Mouse (Mus musculus) layer of hippocampus, adult 2 months (tissue): ENCODE measurements around the gene Ak1. TPM values are rescaled to one million over a fixed set of nuclear protein-coding genes. Genes with fewer than 3 reads are reported as not detected.

ENCODE experiments used
- DNase-seq, 2 experiments: peaks; one replicate each; pipeline ENCODE4 v3.0.0; 2022; ENCODE audit warnings: low spot score in 2 of 2
- H3K27ac ChIP-seq: fragments of 200-600 bp; 2 replicates; pipeline ENCODE4 v1.8.1; 2022
- H3K4me3 ChIP-seq: fragments of 200-600 bp; 2 replicates; pipeline ENCODE4 v1.8.1; 2022; ENCODE audit warnings: mild to moderate bottlenecking
- CTCF ChIP-seq: fragments of 200-600 bp; conservative IDR thresholded peaks from 2 replicates; pipeline ENCODE4 v1.8.1; 2022; ENCODE audit warnings: antibody characterized with exemption, mild to moderate bottlenecking, moderate library complexity
- total RNA-seq, 2 experiments: library from RNA; stranded (reverse); gene quantifications; 2 replicates each; pipeline ENCODE4 v1.2.3; 2021

Gene Ak1
- total RNA-seq, 2 experiments from 2014 or later, result 120 to 123 TPM

DNA sequence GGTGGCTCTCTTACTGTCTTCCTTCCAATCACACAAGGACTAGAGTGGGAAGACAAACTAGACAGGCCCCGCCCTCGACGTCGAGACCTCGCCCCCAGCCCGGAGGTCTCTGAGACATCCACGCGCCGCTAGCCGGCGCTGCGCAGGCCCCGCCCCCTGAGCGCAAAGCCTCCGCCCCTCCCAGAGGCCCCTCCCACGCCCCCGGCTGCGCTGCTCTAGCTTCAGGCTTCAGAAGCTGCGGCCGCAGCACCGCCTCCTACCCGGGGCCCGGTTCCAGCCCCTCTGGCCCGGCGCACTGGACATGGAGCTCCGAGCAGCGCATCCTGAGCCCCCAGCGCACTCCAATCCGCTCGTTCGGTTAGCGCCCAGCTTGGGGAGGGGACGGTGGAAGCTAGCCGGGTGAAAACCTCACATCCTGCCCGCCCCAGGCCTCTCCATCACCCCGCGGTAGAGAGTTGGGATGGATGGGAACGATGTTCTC is 34.6 kb upstream of the Ak1 start, which contains the start of gene St6galnac4:
TSS of gene St6galnac4 (plus strand) at position 225 of the 481 bp plus-strand sequence.
- peak; percentile 58 for TF ChIP-seq CTCF
- peak; percentile 86 to 91 for DNase-seq
- peak within 1 kb of the TSS; percentile 92 for H3K27ac ChIP-seq
- peak within 1 kb of the TSS; percentile 77 for H3K4me3 ChIP-seq

- no peak for DNase-seq
- peak overlapping the region; percentile 77 for H3K4me3 ChIP-seq
- peak overlapping the region; percentile 92 for H3K27ac ChIP-seq
- TF ChIP-seq CTCF, result no peak
Observed at GRCm38 (mm10) chr2:32587731-32588321, 33.7 kb upstream of the Ak1 start.

DNA sequence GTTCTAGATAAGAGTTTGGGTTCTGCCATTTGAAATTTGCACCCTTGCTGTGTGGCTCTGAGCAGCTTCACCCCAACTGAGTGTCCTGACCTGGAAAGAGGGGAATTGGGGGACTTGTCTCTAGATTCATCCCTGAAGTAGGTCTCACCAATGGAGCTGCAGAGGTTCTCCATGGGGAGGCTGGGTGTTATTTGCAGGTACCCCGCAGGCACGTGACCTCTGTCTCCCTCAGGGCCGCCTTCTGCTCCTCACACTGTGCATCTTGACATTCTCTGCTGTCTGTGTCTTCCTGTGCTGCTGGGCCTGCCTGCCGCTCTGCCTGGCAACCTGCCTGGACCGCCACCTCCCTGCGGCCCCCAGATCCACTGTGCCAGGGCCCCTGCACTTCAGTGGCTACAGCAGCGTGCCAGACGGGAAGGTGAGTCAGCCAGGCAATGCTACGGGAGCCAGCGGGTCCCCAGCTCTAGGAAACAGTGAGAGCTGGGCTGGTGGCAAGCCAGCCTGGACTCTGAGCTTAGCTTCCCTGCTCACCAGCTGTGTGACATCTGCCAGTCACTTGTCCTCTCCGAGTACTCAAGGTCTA is 32.3 kb upstream of the Ak1 start:
- no peak for DNase-seq
- H3K4me3 ChIP-seq, result peak overlapping the region; percentile 2; the same call in 1 of the 2 replicates
- peak overlapping the region; percentile 64 for H3K27ac ChIP-seq
- TF ChIP-seq CTCF, result no peak

DNA sequence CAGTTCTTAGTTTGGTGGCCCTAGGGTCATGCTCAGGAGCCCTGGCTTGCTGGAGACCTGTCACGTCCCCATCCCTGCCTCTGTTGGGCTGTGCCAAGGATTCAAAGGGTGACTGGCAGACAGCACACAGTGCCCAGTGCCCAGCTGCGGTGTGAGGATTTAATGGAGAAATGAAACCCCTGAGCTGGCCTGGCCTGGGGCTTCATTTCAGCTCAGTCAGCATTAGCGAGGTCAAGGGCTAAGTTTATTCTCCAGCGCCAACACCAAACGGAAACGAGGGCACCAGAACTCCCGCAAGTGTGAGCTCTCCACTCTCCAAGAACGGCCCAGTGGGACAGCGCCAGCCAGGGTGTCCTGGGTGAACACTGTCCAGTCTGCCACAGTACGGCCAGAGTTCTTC is 31.3 kb upstream of the Ak1 start:
- DNase-seq, result no peak
- TF ChIP-seq CTCF, result no peak
- Histone ChIP-seq H3K4me3 (no peak overlapping the region), H3K27ac (peak overlapping the region; percentile 64; the same call in 1 of the 2 replicates)

DNA sequence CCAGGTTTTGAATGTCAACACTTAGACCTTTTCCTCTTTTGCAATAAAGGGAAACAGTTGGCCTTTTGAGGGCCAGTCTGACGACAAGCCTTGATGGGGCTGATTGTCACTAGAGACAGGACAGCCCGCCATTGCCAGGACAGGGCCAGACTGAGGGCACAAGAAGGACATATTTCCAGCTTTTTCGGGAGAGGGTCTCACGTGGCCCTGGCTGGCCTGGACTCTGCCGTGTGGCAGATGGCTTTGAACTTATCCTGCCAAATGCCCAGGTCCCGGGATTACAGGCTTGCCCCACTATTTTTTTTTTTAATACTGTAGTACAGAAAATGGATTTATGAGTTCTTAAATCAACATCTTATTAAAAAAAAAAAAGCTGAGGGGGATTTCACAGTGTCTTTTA is 30.3 kb upstream of the Ak1 start:
- no peak overlapping the region for H3K4me3 ChIP-seq
- H3K27ac ChIP-seq, result no peak overlapping the region
- no peak for DNase-seq
- TF ChIP-seq CTCF, result no peak

GRCm38 (mm10) chr2:32596725-32597124 is 24.8 kb upstream of the Ak1 start:
- DNase-seq, result no peak
- Histone ChIP-seq H3K27ac (no peak overlapping the region), H3K4me3 (no peak overlapping the region)
- TF ChIP-seq CTCF, result no peak

DNA sequence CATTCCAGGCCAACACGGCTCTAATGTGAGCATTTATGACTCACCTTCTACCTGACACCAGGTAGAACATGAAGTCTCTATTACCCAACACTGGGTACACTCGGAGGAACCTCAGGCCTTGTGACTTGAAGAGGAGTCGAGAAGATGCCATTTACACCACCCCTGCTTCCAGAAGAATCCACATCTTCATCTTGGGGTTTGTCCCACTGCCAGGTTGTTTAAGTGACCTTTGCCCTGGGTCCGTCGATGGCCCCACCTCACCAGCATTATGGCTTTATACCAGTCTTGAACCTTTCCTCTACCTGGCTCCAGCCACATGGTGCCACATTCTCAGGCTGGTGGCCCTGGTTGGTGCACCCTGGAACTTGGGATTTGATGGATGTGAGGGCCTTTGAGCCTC is 24.3 kb upstream of the Ak1 start:
- Histone ChIP-seq H3K4me3 (no peak overlapping the region), H3K27ac (no peak overlapping the region)
- no peak for TF ChIP-seq CTCF
- no peak for DNase-seq

GRCm38 (mm10) chr2:32597699-32598098 is 23.9 kb upstream of the Ak1 start:
- Histone ChIP-seq H3K4me3 (no peak overlapping the region), H3K27ac (no peak overlapping the region)
- no peak for DNase-seq
- no peak for TF ChIP-seq CTCF

DNA sequence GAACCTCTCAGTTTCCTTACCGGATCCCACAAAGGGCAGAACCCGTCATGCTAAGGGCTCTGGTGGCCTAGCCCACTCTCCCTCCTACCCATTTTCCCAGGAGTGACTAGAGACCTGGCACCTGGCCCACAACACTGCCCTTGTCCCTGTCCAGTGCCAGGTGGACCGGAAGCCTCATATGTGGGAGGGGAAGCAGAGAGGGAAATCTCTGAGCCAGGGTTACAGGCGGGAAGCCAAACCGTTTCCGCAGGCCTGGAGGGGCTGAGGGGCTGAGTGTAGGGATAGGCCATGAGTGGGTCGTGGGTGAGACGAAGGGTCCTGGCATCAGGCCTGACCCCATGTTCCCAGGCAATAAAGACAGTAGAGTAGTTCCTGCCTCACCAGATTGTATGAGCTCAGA is 23.1 kb upstream of the Ak1 start:
- H3K4me3 ChIP-seq, result no peak overlapping the region
- DNase-seq, result no peak
- H3K27ac ChIP-seq, result no peak overlapping the region
- TF ChIP-seq CTCF, result no peak

- Histone ChIP-seq H3K4me3 (no peak within 1 kb of the TSS), H3K27ac (no peak within 1 kb of the TSS)
- TF ChIP-seq CTCF, result no peak
- no peak for DNase-seq
Observed at GRCm38 (mm10) chr2:32599409-32599808, 22.1 kb upstream of the Ak1 start, which contains the start of gene St6galnac6. St6galnac6 (plus strand) TSS chr2:32599709.

DNA sequence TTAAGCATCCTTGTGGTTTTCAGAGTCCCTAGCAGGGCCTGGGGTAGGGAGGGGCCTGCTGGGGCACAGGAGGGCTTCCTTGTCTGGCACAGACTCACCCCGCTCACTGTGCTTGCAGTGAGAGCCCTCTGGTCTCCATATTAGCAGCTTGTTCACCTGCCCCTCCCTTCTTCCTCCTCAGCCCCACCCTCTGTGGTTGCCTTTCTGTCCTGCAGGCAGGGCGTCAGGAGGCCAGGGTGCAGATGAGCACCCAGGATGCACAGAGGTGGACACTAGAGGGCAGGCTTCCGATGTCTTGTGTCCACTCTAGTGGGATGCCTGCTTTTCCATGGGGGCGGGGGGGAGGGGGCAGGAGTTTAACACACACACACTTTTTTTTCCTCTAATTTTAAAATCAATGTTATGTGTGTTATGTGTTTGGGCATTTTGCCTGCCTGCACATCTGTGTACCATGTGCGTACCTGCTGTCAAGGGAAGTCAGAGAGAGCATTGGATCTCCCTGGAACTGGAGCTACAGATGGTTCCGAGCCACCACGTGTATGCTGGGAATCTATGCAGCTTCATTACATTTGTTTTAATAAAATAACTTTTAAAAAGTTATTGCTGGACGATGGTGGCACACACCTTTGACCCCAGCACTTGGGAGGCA is 20.0 kb upstream of the Ak1 start:
- Histone ChIP-seq H3K4me3 (no peak overlapping the region), H3K27ac (no peak overlapping the region)
- no peak for DNase-seq
- TF ChIP-seq CTCF, result peak; percentile 68

DNA sequence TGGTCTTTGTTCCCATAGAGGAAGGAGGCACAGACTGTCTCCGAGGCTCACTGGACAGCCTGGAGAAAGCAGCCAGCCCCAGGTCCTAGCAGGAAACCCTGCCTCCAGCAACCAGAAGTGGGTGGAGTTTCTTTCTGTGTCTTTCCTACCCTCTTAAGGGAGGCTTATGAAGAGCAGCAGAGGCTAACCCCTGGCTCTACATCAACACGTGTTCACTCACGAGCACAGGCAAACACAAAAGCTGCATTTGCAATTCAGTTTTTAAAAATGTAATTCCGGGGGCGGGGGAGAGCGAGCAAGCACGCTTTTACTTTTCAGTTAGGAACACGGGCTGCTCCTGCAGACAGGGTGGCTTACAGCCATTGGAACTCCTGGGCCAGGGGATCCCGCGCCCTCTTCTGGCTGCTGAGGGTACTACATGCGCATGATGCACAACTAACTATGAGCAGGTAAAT is 18.9 kb upstream of the Ak1 start:
- H3K4me3 ChIP-seq, result peak overlapping the region; percentile 38; the same call in 1 of the 2 replicates
- peak; percentile 83 to 94 for DNase-seq
- peak overlapping the region; percentile 46; the same call in 1 of the 2 replicates for H3K27ac ChIP-seq
- TF ChIP-seq CTCF, result peak; percentile 99

DNA sequence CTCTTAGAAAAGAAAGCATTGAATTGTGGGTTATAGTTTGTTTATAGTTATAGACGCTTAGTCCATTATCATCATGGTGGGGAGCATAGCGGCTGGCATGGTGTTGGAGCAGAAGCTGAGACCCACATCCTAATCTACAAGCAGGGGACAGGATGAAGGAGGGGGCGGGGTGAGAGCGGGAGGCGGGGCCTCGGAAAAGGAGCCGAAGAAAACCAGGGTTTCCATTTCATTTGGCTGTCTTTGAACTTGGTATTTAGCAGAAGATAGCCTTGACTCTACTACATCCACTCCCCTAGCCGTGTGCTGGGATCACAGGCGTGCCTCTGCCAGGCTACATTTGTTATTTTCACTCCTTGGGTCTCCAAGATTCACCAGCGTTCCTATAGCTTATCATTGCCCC is 16.9 kb upstream of the Ak1 start:
- DNase-seq, result no peak
- no peak overlapping the region for H3K27ac ChIP-seq
- no peak for TF ChIP-seq CTCF
- H3K4me3 ChIP-seq, result no peak overlapping the region
